Mouse (Mus musculus) testis, adult 2 months (tissue): Measurements from ENCODE around the gene Kcnq1.

ENCODE experiments used
- CTCF ChIP-seq: fragments of 200-500 bp; IDR thresholded peaks from 2 replicates; pipeline ENCODE4 v1.5.1; 2012; ENCODE audit warnings: low read depth, mild to moderate bottlenecking, inconsistent platforms, low read length, moderate library complexity; ENCODE audit not compliant: control insufficient read depth, insufficient read depth, insufficient replicate concordance
- POLR2A ChIP-seq: fragments of 200-500 bp; IDR thresholded peaks from 2 replicates; pipeline ENCODE4 v1.6.1; 2012; ENCODE audit warnings: low read depth, mild to moderate bottlenecking, inconsistent platforms, low read length, moderate library complexity; ENCODE audit not compliant: control insufficient read depth

DNA sequence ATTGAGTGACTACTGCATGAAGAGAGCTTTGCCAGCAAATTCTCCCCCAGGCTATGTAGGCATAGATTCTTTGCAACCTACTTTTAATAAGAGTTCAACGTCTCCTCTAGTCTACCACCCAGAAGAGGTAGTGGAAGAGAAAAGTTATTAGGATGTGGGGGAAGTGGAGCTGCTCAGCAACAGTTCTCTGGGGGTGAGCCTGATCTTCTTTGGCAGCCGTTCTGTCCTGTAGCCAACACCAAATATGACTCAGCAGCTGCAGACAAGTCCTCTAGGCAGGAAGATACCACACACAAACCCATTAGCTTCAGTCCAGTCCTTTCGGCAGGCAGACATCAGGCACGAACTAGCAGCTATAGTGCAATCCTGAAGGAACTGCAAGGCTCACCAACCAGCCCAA lies 5.4 kb upstream of the Kcnq1 start:
- TF ChIP-seq POLR2A (no peak), CTCF (no peak)
